Mouse (Mus musculus) CH12.LX (cell line): ENCODE data around the gene Sec14l1. TPM values are rescaled to one million over a fixed set of nuclear protein-coding genes. Genes with fewer than 3 reads are reported as not detected.

Source experiments
- DNase-seq: peaks from one replicate; pipeline ENCODE4 v3.0.0-alpha.2; 2013; ENCODE audit errors: extremely low read depth
- H3K27ac ChIP-seq: 2 replicates; pipeline ENCODE4 v1.5.1; 2012; ENCODE audit warnings: low read depth, mild to moderate bottlenecking, control low read depth, moderate library complexity; ENCODE audit not compliant: insufficient read depth
- H3K27me3 ChIP-seq: replicated peaks from 2 replicates; pipeline ENCODE3; 2012; ENCODE audit warnings: inconsistent platforms
- H3K36me3 ChIP-seq, 2 experiments: replicated peaks in 1 of 2; 2 replicates each; pipeline versions ENCODE3 to v1.6.1; 2012; ENCODE audit warnings: inconsistent platforms in 1 of 2, low read length in 1 of 2, mild to moderate bottlenecking in 1 of 2, mixed read lengths in 1 of 2, moderate library complexity in 1 of 2; ENCODE audit not compliant: control insufficient read depth in 1 of 2, insufficient read depth in 1 of 2
- H3K4me1 ChIP-seq, 2 experiments: 2 replicates each; pipeline ENCODE4 v1.6.1; 2012; ENCODE audit warnings: inconsistent platforms in 1 of 2, moderate library complexity in 1 of 2; ENCODE audit not compliant: insufficient read depth in 2 of 2, control insufficient read depth in 1 of 2
- H3K4me2 ChIP-seq: 2 replicates; pipeline ENCODE4 v1.6.1; 2012; ENCODE audit warnings: low read depth, mild to moderate bottlenecking, control low read depth; ENCODE audit not compliant: poor library complexity, insufficient read depth, severe bottlenecking
- H3K4me3 ChIP-seq, 3 experiments: fragments of 150-350 bp in 1 of 3; sonication (generic) in 1 of 3; replicated peaks in 1 of 3; 2 replicates each; pipeline versions ENCODE3 to v1.5.1; 2011 to 2012; ENCODE audit warnings: low read depth in 2 of 3, low read length in 2 of 3, mild to moderate bottlenecking in 2 of 3, moderate library complexity in 2 of 3, control low read depth in 1 of 3, improper control_type of control experiment in 1 of 3, inconsistent platforms in 1 of 3, mixed read lengths in 1 of 3; ENCODE audit not compliant: poor library complexity in 1 of 3
- H3K79me2 ChIP-seq: replicated peaks from 2 replicates; pipeline ENCODE4 v1.6.1; 2012; ENCODE audit warnings: mild to moderate bottlenecking, moderate library complexity; ENCODE audit not compliant: control insufficient read depth, poor library complexity, insufficient read depth, severe bottlenecking; ENCODE audit errors: extremely low read depth
- H3K9ac ChIP-seq: 2 replicates; pipeline ENCODE4 v1.6.1; 2012; ENCODE audit warnings: low read depth, mild to moderate bottlenecking, control low read depth, moderate library complexity; ENCODE audit not compliant: insufficient read depth
- H3K9me3 ChIP-seq: replicated peaks from 2 replicates; pipeline ENCODE3; 2012; ENCODE audit warnings: low read length, inconsistent platforms, mixed read lengths
- BHLHE40 ChIP-seq: IDR thresholded peaks from 2 replicates; pipeline ENCODE4 v1.6.1; 2011; ENCODE audit warnings: mild to moderate bottlenecking, low read depth, low read length, improper control_type of control experiment
- CHD1 ChIP-seq: IDR thresholded peaks from 2 replicates; pipeline ENCODE4 v1.6.1; 2012; ENCODE audit warnings: low read depth, low read length, improper control_type of control experiment, inconsistent platforms
- CHD2 ChIP-seq: IDR thresholded peaks from 2 replicates; pipeline ENCODE4 v1.6.1; 2011; ENCODE audit warnings: low read length, improper control_type of control experiment
- E2F4 ChIP-seq: IDR thresholded peaks from 2 replicates; pipeline ENCODE4 v1.6.1; 2011; ENCODE audit warnings: low read depth, low read length, improper control_type of control experiment; ENCODE audit not compliant: insufficient replicate concordance
- ELF1 ChIP-seq: IDR thresholded peaks from 2 replicates; pipeline ENCODE4 v1.6.1; 2014; ENCODE audit warnings: low read depth, mild to moderate bottlenecking, inconsistent platforms, low read length, improper control_type of control experiment
- EP300 ChIP-seq: IDR thresholded peaks from 2 replicates; pipeline ENCODE4 v1.6.1; 2011; ENCODE audit warnings: low read length, improper control_type of control experiment
- ETS1 ChIP-seq: conservative IDR thresholded peaks from 2 replicates; pipeline ENCODE4 v1.6.1; 2012; ENCODE audit warnings: low read depth, mild to moderate bottlenecking, inconsistent platforms, low read length, improper control_type of control experiment, moderate library complexity
- HCFC1 ChIP-seq: IDR thresholded peaks from 2 replicates; pipeline ENCODE4 v1.6.1; 2012; ENCODE audit warnings: low read depth, mild to moderate bottlenecking, inconsistent platforms, low read length, improper control_type of control experiment
- IRF4 ChIP-seq: IDR thresholded peaks from 2 replicates; pipeline ENCODE4 v1.6.1; 2014; ENCODE audit warnings: low read depth, mild to moderate bottlenecking, inconsistent platforms, low read length, improper control_type of control experiment
- JUN ChIP-seq: IDR thresholded peaks from 2 replicates; pipeline ENCODE4 v1.6.1; 2011; ENCODE audit warnings: low read depth, mild to moderate bottlenecking, low read length, improper control_type of control experiment, moderate library complexity; ENCODE audit not compliant: insufficient read depth
- JUND ChIP-seq: conservative IDR thresholded peaks from 2 replicates; pipeline ENCODE4 v1.6.1; 2011; ENCODE audit warnings: low read depth, low read length, improper control_type of control experiment
- KAT2A ChIP-seq: IDR thresholded peaks from 2 replicates; pipeline ENCODE4 v1.6.1; 2012; ENCODE audit warnings: low read length, improper control_type of control experiment, inconsistent platforms; ENCODE audit not compliant: insufficient replicate concordance
- MAX ChIP-seq: IDR thresholded peaks from 2 replicates; pipeline ENCODE4 v1.6.1; 2011; ENCODE audit warnings: low read length, improper control_type of control experiment
- MAZ ChIP-seq: IDR thresholded peaks from 2 replicates; pipeline ENCODE4 v1.6.1; 2012; ENCODE audit warnings: low read depth, mild to moderate bottlenecking, inconsistent platforms, low read length, improper control_type of control experiment, moderate library complexity
- MEF2A ChIP-seq: IDR thresholded peaks from 2 replicates; pipeline ENCODE4 v1.6.1; 2014; ENCODE audit warnings: low read depth, mild to moderate bottlenecking, inconsistent platforms, low read length, improper control_type of control experiment, borderline replicate concordance
- NRF1 ChIP-seq: IDR thresholded peaks from 2 replicates; pipeline ENCODE4 v1.6.1; 2014; ENCODE audit warnings: low read depth, mild to moderate bottlenecking, inconsistent platforms, low read length, improper control_type of control experiment, moderate library complexity
- PAX5 ChIP-seq: IDR thresholded peaks from 2 replicates; pipeline ENCODE4 v1.6.1; 2012; ENCODE audit warnings: low read length, inconsistent platforms, mixed read lengths
- POLR2AphosphoS2 ChIP-seq: IDR thresholded peaks from 2 replicates; pipeline ENCODE4 v1.6.1; 2011; ENCODE audit warnings: low read depth, low read length, improper control_type of control experiment
- RAD21 ChIP-seq: IDR thresholded peaks from 2 replicates; pipeline ENCODE4 v1.6.1; 2011; ENCODE audit warnings: low read depth, mild to moderate bottlenecking, low read length, improper control_type of control experiment, moderate library complexity
- SMC3 ChIP-seq: IDR thresholded peaks from 2 replicates; pipeline ENCODE4 v1.6.1; 2011; ENCODE audit warnings: low read depth, low read length, improper control_type of control experiment
- TCF12 ChIP-seq: IDR thresholded peaks from 2 replicates; pipeline ENCODE4 v1.6.1; 2014; ENCODE audit warnings: low read depth, mild to moderate bottlenecking, inconsistent platforms, low read length, improper control_type of control experiment
- UBTF ChIP-seq: IDR thresholded peaks from 2 replicates; pipeline ENCODE4 v1.6.1; 2012; ENCODE audit warnings: low read depth, mild to moderate bottlenecking, inconsistent platforms, low read length, improper control_type of control experiment, moderate library complexity
- USF1 ChIP-seq: IDR thresholded peaks from 2 replicates; pipeline ENCODE4 v1.6.1; 2014; ENCODE audit warnings: low read depth, mild to moderate bottlenecking, inconsistent platforms, low read length, improper control_type of control experiment
- USF2 ChIP-seq: conservative IDR thresholded peaks from 2 replicates; pipeline ENCODE4 v1.6.1; 2011; ENCODE audit warnings: low read depth, low read length, improper control_type of control experiment
- ZKSCAN1 ChIP-seq: IDR thresholded peaks from 2 replicates; pipeline ENCODE4 v1.6.1; 2012; ENCODE audit warnings: low read depth, inconsistent platforms, low read length, improper control_type of control experiment, borderline replicate concordance
- ZNF384 ChIP-seq: IDR thresholded peaks from 2 replicates; pipeline ENCODE4 v1.6.1; 2012; ENCODE audit warnings: low read depth, low read length, improper control_type of control experiment, inconsistent platforms
- dilution Hi-C: fragments of 300-500 bp; cut with MboI; formaldehyde crosslinking; loops from 2 replicates; pipeline ENCODE4 v1.14.3; 2020; ENCODE audit warnings: low sequenced_read_pairs; ENCODE audit not compliant: extremely low pct_unique_long_range_greater_than_20kb, extremely low pct_ligation_motif_present
- in situ Hi-C: fragments of 300-500 bp; cut with MboI; formaldehyde crosslinking; loops from 3 replicates; pipeline ENCODE4 v1.14.3; 2019; ENCODE audit warnings: low sequenced_read_pairs, low pct_ligation_motif_present, low pct_unique_long_range_greater_than_20kb, mixed read lengths
- polyA plus RNA-seq: library from polyadenylated mRNA; unstranded; fragments of >175 nt; gene quantifications from 2 replicates; pipeline ENCODE4 v1.2.1, GENCODE M21; 2012; ENCODE audit warnings: low read depth; ENCODE audit not compliant: insufficient read length
- total RNA-seq, 2 experiments: library from RNA; depleted of rRNA; stranded (reverse); fragments of 300-350 nt in 1 of 2; fragments of >200 nt in 1 of 2; gene quantifications; 2 replicates each; pipeline ENCODE4 v1.2.3; 2012 to 2014

The Sec14l1 gene
- total and polyA plus RNA-seq, 3 experiments, result 18.5 to 28.2 (median 21.5) TPM

DNA sequence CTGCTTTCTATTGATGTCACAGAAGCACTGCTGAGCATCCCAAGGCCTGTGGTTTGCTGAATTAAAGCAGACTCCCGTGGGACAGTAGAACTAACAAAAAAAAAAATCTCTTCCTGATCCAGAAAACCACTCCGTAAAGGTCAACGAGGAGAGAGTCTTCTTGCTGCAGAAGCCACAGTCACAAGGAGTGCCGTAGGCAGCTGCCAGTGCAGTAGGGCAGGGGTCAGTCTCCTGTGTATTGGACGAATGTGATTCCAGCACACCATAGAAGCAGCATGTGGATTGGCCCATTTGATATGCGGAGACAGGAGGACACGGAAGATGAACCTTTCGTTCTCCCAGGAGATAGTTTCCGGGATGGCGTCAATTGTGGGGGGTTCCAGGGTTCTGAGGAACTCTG, 28.8 kb upstream of the Sec14l1 start:
- TF ChIP-seq JUND (no peak), KAT2A (no peak), MAZ (no peak), HCFC1 (no peak), E2F4 (no peak), NRF1 (no peak), ELF1 (no peak), CHD2 (no peak), POLR2AphosphoS2 (no peak), EP300 (no peak), BHLHE40 (no peak), PAX5 (no peak), CHD1 (no peak), ETS1 (no peak), USF2 (no peak)

DNA sequence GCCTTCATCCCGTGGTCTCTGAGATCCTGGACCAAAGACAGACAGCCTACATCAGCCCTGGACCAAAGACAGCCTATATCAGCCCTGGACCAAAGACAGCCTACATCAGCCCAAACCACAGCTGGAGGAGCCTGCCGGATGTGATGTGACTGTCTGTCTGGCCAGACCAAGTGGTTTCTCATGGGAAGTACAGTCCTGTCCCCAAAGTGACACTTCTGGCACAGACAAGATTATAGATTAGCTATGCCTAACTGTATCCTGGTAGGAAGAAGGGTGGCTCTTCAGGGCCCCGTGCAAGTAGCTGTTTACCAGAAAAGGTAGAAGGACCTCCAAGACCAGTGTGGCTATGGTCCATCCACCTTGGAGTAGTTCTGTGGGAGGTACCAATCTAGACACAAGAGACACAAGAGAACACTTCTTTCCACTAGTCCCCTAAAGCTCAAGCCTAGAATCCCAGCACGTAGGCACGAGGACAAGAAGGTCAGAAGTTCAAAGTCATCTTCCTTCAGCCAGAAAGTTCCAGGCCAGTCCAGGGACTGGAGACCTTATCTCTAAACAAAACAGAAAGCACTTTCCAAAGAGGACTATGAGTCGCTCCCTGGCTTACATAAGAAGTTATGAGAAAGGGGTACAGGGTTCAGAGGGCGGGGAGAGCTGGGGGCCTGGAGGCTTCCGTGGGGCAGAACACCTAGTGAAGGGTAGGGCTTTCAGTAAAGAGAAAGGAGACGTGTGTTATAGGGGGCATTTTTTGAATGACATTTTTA, 27.8 kb upstream of the Sec14l1 start:
- H3K4me2 ChIP-seq, result no peak overlapping the region
- DNase-seq, result no peak
- peaks cover 19 to 37% of the 10 kb centered on the region in 2 experiments for H3K36me3 ChIP-seq
- in situ Hi-C loops, result no loop called here
- dilution Hi-C loops, result no loop called here
- TF ChIP-seq IRF4 (no peak), CHD1 (no peak), USF2 (no peak), ZNF384 (no peak), JUND (no peak), PAX5 (no peak), JUN (no peak), UBTF (no peak), HCFC1 (no peak), SMC3 (no peak), USF1 (no peak), NRF1 (no peak), TCF12 (no peak), MEF2A (no peak), RAD21 (no peak), MAX (no peak), ZKSCAN1 (no peak)
- H3K79me2 ChIP-seq, result no peaks in the 10 kb centered on the region; the same call in 1 of the 2 replicates
- no peaks in the 10 kb centered on the region for H3K27me3 ChIP-seq
- no peak overlapping the region for H3K4me3 ChIP-seq
- no peak overlapping the region for H3K9ac ChIP-seq
- peaks cover 6 to 35% of the 10 kb centered on the region in 2 experiments for H3K4me1 ChIP-seq
- H3K9me3 ChIP-seq, result no peaks in the 10 kb centered on the region
- H3K27ac ChIP-seq, result no peak overlapping the region

More for the DNA sequence above, 28.8 kb upstream of the Sec14l1 start:
- H3K9ac ChIP-seq, result no peak overlapping the region
- dilution Hi-C loops, result no loop called here
- H3K9me3 ChIP-seq, result no peaks in the 10 kb centered on the region
- no peak overlapping the region for H3K27ac ChIP-seq
- no peaks in the 10 kb centered on the region for H3K27me3 ChIP-seq
- peaks cover 21 to 46% of the 10 kb centered on the region in 2 experiments for H3K36me3 ChIP-seq
- no peak overlapping the region for H3K4me3 ChIP-seq
- H3K4me1 ChIP-seq, result peaks cover 0 to 34% of the 10 kb centered on the region in 2 experiments; a peak in 2 of 4 replicates
- in situ Hi-C loops, result no loop called here
- H3K79me2 ChIP-seq, result no peaks in the 10 kb centered on the region; the same call in 1 of the 2 replicates
- H3K4me2 ChIP-seq, result no peak overlapping the region
- DNase-seq, result no peak
